Mouse (Mus musculus) bone marrow, adult 2 months (tissue): ENCODE data around the gene Arhgap19. TPM values are rescaled to one million over a fixed set of nuclear protein-coding genes. Genes with fewer than 3 reads are reported as not detected.
A peak's percentile ranks its signal among the peaks of the same experiment; 100 is the strongest.

Experiments
- H3K27ac ChIP-seq: fragments of 200-500 bp; 2 replicates; pipeline ENCODE4 v1.5.1; 2012; ENCODE audit warnings: low read depth, mild to moderate bottlenecking, control low read depth, inconsistent platforms, low read length; ENCODE audit not compliant: control insufficient read depth, poor library complexity, insufficient read depth
- H3K4me1 ChIP-seq: fragments of 200-500 bp; 2 replicates; pipeline ENCODE4 v1.6.1; 2011; ENCODE audit warnings: low read length; ENCODE audit not compliant: control insufficient read depth, insufficient read depth
- H3K4me3 ChIP-seq: fragments of 200-500 bp; replicated peaks from 2 replicates; pipeline ENCODE3; 2011; ENCODE audit warnings: mild to moderate bottlenecking, low read depth, low read length, control low read depth; ENCODE audit not compliant: control insufficient read depth
- CTCF ChIP-seq: fragments of 200-500 bp; IDR thresholded peaks from 2 replicates; pipeline ENCODE4 v1.5.1; 2011; ENCODE audit warnings: low read length, control low read depth; ENCODE audit not compliant: control insufficient read depth, insufficient read depth
- POLR2A ChIP-seq: fragments of 200-500 bp; IDR thresholded peaks from 2 replicates; pipeline ENCODE4 v1.6.1; 2011; ENCODE audit warnings: low read depth, mild to moderate bottlenecking, control low read depth, low read length, borderline replicate concordance; ENCODE audit not compliant: control insufficient read depth
- WGBS: fragments of 180-500 bp; shearing (Covaris S2); methylation state at CpG from one replicate; pipeline ENCODE4 v1.1.7; 2018; 5-methylcytosine and 5-hydroxymethylcytosine counted together
- polyA plus RNA-seq: library from polyadenylated mRNA; stranded (reverse); fragments of >200 nt; gene quantifications from 2 replicates; pipeline ENCODE4 v1.2.4, GENCODE M21; 2011; ENCODE audit warnings: low replicate concordance; ENCODE audit not compliant: missing spikeins, insufficient read depth, insufficient read length

Arhgap19 gene
- polyA plus RNA-seq, 1 experiment, result 25.5 TPM

DNA sequence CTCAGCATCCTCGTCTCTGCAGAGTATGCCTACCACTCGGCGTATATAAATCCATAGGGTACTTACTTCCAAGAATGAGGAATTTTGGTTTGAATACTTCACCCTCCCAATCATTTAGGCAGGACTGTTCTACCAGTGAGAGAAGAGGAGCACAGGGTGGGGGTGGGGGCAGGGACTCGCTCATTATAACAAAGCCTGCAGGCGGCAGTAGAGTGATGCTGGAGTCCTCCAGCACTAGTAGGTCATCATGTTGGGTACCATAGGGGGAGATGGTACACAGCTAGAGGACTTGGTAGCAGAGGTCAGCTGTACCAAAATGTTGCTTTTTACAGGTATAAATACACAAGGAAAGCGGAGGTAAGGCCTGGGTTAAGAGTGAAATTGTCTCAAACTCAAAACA lies 42.5 kb upstream of the Arhgap19 start:
- Histone ChIP-seq H3K4me1 (peaks cover 2% of the 10 kb centered on the region; the same call in 1 of the 2 replicates), H3K4me3 (no peak overlapping the region), H3K27ac (no peak overlapping the region)
- 69% methylated on average over 6 of the region's 6 CpGs for WGBS
- TF ChIP-seq POLR2A, result no peak
- peak; percentile 42 for TF ChIP-seq CTCF

DNA sequence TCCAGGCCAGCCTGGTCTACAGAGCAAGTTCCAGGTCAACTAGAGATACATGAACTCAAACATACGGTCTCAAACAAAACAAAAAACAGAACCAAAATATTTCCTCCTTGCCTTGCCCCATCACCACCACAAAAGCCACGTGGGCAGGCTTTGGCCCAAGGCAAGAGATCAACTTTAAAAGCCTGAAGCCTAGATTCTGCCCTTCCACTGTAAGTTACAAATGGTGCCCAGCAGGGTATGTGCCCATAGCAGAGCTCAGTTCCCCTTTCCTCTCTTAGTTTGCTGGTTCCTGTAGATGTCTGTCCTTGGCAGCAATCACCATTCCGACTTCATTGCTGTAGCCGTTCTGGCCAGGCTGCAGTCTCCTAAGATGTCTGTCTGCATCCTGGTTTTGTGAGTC lies 40.9 kb upstream of the Arhgap19 start:
- peaks cover 2% of the 10 kb centered on the region; the same call in 1 of the 2 replicates for H3K4me1 ChIP-seq
- TF ChIP-seq POLR2A (no peak), CTCF (no peak)
- no peak overlapping the region for H3K4me3 ChIP-seq
- no peak overlapping the region for H3K27ac ChIP-seq
- 18% methylated on average over 4 of the region's 4 CpGs for WGBS

DNA sequence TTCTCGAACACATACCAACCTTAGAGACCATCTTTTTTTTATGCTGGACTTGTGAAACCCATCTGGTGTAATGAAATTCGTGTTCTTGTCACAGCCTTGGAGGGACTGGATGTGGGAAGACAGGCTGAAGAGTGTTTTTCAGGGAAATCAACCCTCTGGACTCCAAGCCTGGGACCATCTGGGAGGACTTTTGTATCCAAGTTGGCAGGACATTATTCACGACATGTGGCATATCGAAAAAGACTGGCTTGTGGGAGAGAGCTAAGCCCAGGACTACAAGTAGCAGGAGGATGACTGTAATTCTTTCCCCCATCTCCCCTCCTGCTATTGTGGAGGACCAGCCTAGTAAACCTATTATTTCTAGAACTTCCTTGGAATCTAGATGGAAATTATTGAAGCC lies 40.3 kb upstream of the Arhgap19 start:
- Histone ChIP-seq H3K4me3 (no peak overlapping the region), H3K4me1 (peaks cover 2% of the 10 kb centered on the region; the same call in 1 of the 2 replicates), H3K27ac (no peak overlapping the region)
- TF ChIP-seq POLR2A, result no peak
- no peak for TF ChIP-seq CTCF
- WGBS, result 82% methylated on average over 4 of the region's 4 CpGs

DNA sequence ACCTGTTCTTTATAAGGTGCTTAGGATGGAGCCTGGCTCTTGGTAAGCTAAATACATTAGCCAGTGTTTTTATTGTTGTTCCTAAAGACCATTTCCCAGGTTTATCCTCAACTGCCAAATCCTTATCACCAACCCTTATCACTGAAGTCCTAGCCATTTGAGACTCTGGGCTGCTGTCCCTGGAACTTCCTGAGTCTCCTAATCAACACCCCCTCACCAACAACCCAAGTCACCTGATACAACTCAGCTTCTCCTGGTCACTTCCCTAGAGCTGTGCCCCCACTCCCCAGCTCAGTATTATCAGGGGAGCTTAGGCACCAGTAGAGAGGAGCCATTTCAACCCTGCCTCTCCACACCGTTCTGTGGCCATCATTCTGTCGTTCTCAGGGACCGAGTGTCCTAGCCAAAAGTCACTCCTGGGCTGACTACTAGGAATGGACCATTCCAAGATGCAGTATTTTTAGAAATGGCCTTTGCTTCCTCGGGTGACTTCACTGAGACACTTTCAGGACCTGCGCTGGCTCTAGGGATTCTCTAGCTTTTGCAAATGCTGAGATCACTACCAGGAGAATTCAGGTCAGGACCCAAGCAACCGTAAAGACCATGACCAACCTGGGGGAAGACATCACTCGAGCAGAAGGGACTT lies 39.4 kb upstream of the Arhgap19 start:
- H3K4me1 ChIP-seq, result peaks cover 2% of the 10 kb centered on the region; the same call in 1 of the 2 replicates
- WGBS, result 73% methylated on average over 7 of the region's 7 CpGs
- no peak for TF ChIP-seq CTCF
- TF ChIP-seq POLR2A, result no peak
- H3K4me3 ChIP-seq, result no peak overlapping the region
- H3K27ac ChIP-seq, result no peak overlapping the region

DNA sequence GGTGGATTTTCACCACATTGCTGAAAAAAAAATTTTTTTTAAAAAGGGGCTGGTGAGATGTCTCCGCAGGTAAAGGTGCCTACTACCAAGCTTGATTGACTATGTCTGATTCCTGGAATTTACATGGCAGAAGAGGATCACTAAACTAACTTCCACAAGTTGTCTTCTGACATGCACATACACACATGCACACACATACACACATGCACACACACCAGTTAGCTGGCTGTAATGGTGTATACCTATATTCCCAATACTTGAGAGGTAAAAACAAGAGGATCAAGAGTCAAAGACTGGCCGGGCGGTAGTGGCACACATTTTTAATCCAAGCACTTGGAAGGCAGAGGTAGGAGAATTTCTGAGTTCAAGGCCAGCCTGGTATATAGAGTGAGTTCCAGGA lies 37.8 kb upstream of the Arhgap19 start:
- no peak overlapping the region for H3K27ac ChIP-seq
- peaks cover 3% of the 10 kb centered on the region; the same call in 1 of the 2 replicates for H3K4me1 ChIP-seq
- TF ChIP-seq CTCF (no peak), POLR2A (no peak)
- WGBS, result 92% methylated on average over 3 of the region's 3 CpGs
- H3K4me3 ChIP-seq, result no peak overlapping the region

DNA sequence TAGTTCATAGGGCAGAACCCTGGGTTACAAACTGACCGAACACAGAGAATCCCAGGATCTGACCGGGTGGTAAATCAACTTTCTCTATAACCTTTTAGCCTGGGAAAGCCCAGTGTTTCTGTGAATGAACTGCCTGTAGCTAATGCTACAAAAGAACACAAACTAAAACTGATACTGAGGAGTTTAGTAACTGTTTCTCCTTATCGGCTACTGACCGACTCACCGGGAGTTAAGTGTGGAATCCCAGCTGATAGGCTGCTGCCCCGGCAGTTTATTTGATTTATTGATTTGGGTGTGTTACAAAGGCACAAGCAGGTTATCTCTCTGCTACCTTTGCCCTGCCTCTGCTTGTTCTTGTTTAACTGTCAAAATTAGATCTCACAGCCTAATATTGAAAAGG lies 37.0 kb upstream of the Arhgap19 start:
- Histone ChIP-seq H3K4me1 (peaks cover 3% of the 10 kb centered on the region; the same call in 1 of the 2 replicates), H3K4me3 (no peak overlapping the region), H3K27ac (no peak overlapping the region)
- TF ChIP-seq POLR2A, result no peak
- TF ChIP-seq CTCF, result no peak
- WGBS, result 60% methylated on average over 6 of the region's 6 CpGs

DNA sequence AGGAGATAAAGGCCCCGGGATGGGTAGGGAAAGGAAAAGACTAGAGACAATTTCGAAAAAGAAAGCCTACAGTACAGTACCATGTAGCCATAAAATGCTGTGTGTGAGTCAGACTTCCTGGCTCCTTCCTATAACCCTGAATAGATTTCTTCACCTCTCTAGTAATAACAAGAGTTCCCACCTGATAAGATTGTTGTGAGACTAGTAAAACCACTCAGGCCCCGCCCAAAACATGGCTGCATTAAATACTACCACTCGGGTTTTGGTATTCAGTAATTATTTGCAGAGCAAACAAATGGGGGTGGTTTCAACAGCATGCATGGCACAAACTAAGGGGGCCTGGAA lies 36.0 kb upstream of the Arhgap19 start:
- Histone ChIP-seq H3K27ac (peak overlapping the region; percentile 32; the same call in 1 of the 2 replicates), H3K4me1 (peaks cover 3% of the 10 kb centered on the region; the same call in 1 of the 2 replicates), H3K4me3 (no peak overlapping the region)
- TF ChIP-seq CTCF (no peak), POLR2A (no peak)
- 38% methylated on average over 4 of the region's 4 CpGs for WGBS

DNA sequence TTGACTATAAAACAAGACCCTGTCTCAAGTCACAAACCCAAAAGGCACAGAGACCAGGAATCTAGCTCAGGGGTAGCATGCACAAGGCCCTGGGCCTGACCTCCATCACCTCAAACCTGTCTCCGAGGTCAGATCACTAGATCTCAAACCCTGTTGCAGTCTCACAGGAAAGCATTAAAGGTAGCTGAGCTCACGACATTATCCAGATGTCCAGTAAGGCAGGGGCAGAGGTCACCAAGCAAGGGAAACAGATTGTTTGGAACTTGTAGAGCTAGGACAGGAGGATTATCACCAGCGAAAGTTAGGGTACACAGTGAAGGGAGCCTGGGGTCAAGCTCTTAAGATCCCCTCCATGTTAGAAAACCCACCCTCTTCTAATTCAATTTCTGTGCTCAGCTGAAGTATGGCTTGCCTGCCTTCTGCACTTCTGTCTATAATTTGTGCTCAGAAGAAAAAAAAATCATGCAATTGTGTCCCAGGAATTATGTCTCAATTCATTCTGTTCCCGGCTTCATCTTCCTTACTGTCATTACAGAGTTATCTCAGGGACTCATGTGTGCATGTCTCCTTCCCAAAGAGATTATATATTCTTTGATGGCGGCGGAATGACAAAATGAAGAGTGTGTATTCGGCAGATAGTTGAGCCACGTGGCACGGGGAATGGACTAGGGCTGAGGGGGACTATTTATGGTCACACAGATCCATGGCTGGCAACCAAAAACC lies 35.5 kb upstream of the Arhgap19 start:
- no peak overlapping the region for H3K4me3 ChIP-seq
- TF ChIP-seq CTCF, result no peak
- TF ChIP-seq POLR2A, result no peak
- H3K27ac ChIP-seq, result peak overlapping the region; percentile 32; the same call in 1 of the 2 replicates
- 63% methylated on average over 9 of the region's 9 CpGs for WGBS
- H3K4me1 ChIP-seq, result peaks cover 3% of the 10 kb centered on the region

DNA sequence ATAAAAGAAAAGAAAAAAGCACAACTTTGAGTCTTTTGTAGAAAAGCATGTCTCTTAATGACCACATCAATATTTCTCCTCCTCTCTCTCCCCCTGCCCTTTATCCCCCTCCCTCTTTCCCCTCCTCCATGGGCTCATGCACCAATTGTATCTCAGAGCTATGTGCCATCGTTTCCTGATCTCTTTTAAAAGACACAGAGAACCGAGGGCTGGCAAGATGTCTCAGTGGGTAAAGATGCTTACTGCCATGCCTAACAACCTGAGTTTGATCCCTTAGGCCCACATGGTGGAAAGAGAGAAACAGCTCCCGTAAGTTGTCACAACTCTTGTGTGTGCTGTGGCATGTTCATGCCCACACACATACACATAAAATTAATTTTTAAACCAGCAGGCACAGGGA lies 34.9 kb upstream of the Arhgap19 start:
- 66% methylated on average over 3 of the region's 3 CpGs for WGBS
- Histone ChIP-seq H3K27ac (no peak overlapping the region), H3K4me3 (no peak overlapping the region), H3K4me1 (peaks cover 3% of the 10 kb centered on the region)
- no peak for TF ChIP-seq POLR2A
- no peak for TF ChIP-seq CTCF
